Mouse (Mus musculus) bone marrow, adult 2 months (tissue): ENCODE measurements around the gene Lrrc8b. TPM values are rescaled to one million over a fixed set of nuclear protein-coding genes. Genes with fewer than 3 reads are reported as not detected.

Experiments
- H3K27ac ChIP-seq: fragments of 200-500 bp; 2 replicates; pipeline ENCODE4 v1.5.1; 2012; ENCODE audit warnings: low read depth, mild to moderate bottlenecking, control low read depth, inconsistent platforms, low read length; ENCODE audit not compliant: control insufficient read depth, poor library complexity, insufficient read depth
- H3K4me1 ChIP-seq: fragments of 200-500 bp; 2 replicates; pipeline ENCODE4 v1.6.1; 2011; ENCODE audit warnings: low read length; ENCODE audit not compliant: control insufficient read depth, insufficient read depth
- H3K4me3 ChIP-seq: fragments of 200-500 bp; replicated peaks from 2 replicates; pipeline ENCODE3; 2011; ENCODE audit warnings: mild to moderate bottlenecking, low read depth, low read length, control low read depth; ENCODE audit not compliant: control insufficient read depth
- CTCF ChIP-seq: fragments of 200-500 bp; IDR thresholded peaks from 2 replicates; pipeline ENCODE4 v1.5.1; 2011; ENCODE audit warnings: low read length, control low read depth; ENCODE audit not compliant: control insufficient read depth, insufficient read depth
- POLR2A ChIP-seq: fragments of 200-500 bp; IDR thresholded peaks from 2 replicates; pipeline ENCODE4 v1.6.1; 2011; ENCODE audit warnings: low read depth, mild to moderate bottlenecking, control low read depth, low read length, borderline replicate concordance; ENCODE audit not compliant: control insufficient read depth
- WGBS: fragments of 180-500 bp; shearing (Covaris S2); methylation state at CpG from one replicate; pipeline ENCODE4 v1.1.7; 2018; 5-methylcytosine and 5-hydroxymethylcytosine counted together
- polyA plus RNA-seq: library from polyadenylated mRNA; stranded (reverse); fragments of >200 nt; gene quantifications from 2 replicates; pipeline ENCODE4 v1.2.4, GENCODE M21; 2011; ENCODE audit warnings: low replicate concordance; ENCODE audit not compliant: missing spikeins, insufficient read depth, insufficient read length

Lrrc8b gene
- polyA plus RNA-seq, 1 experiment: 2.4 TPM

- Histone ChIP-seq H3K27ac (no peak overlapping the region), H3K4me1 (no peaks in the 10 kb centered on the region), H3K4me3 (no peak overlapping the region)
- WGBS: 84% methylated on average over 6 of the region's 6 CpGs
- no peak for TF ChIP-seq POLR2A
- TF ChIP-seq CTCF: no peak
Measured at GRCm38 (mm10) chr5:105508813-105509212, 93.2 kb downstream of the Lrrc8b start.

- TF ChIP-seq POLR2A (no peak), CTCF (no peak)
- no peak overlapping the region for H3K27ac ChIP-seq
- no peak overlapping the region for H3K4me3 ChIP-seq
- H3K4me1 ChIP-seq: peaks cover 4% of the 10 kb centered on the region
- WGBS: 68% methylated on average over 4 of the region's 4 CpGs
Measured at GRCm38 (mm10) chr5:105512297-105512696, 96.7 kb downstream of the Lrrc8b start.

GRCm38 (mm10) chr5:105515532-105515931 lies 100.0 kb downstream of the Lrrc8b start:
- 11% methylated on average over 6 of the region's 6 CpGs for WGBS
- Histone ChIP-seq H3K27ac (no peak overlapping the region), H3K4me3 (no peak overlapping the region), H3K4me1 (peaks cover 4% of the 10 kb centered on the region)
- TF ChIP-seq CTCF (no peak), POLR2A (no peak)

- 79% methylated on average over 3 of the region's 3 CpGs for WGBS
Measured at GRCm38 (mm10) chr5:105516290-105516689, 100.7 kb downstream of the Lrrc8b start.

GRCm38 (mm10) chr5:105517992-105518625 lies 102.5 kb downstream of the Lrrc8b start:
- H3K4me1 ChIP-seq: peaks cover 4% of the 10 kb centered on the region

More at GRCm38 (mm10) chr5:105516290-105516689, 100.7 kb downstream of the Lrrc8b start:
- no peak overlapping the region for H3K4me3 ChIP-seq
- H3K27ac ChIP-seq: no peak overlapping the region
- H3K4me1 ChIP-seq: peaks cover 4% of the 10 kb centered on the region
- TF ChIP-seq CTCF: no peak
- TF ChIP-seq POLR2A: no peak

GRCm38 (mm10) chr5:105518626-105519095 lies 103.1 kb downstream of the Lrrc8b start:
- peak overlapping the region; percentile 77 for H3K27ac ChIP-seq

More at GRCm38 (mm10) chr5:105517992-105518625, 102.5 kb downstream of the Lrrc8b start:
- TF ChIP-seq CTCF (no peak), POLR2A (no peak)
- peak overlapping the region; percentile 52 for H3K4me3 ChIP-seq
- WGBS: 10% methylated on average over 7 of the region's 7 CpGs
- peak overlapping the region; percentile 77 for H3K27ac ChIP-seq

GRCm38 (mm10) chr5:105519096-105519975 lies 103.8 kb downstream of the Lrrc8b start, which contains the start of gene Lrrc8c:
Lrrc8c (plus strand) TSS chr5:105519388.
- Histone ChIP-seq H3K4me3 (peak within 1 kb of the TSS; percentile 94), H3K27ac (peak within 1 kb of the TSS; percentile 77), H3K4me1 (peaks cover 4% of the 10 kb centered on the region)
- TF ChIP-seq CTCF (peak; percentile 37; the same call in 1 of the 2 replicates), POLR2A (peak; percentile 89)
- WGBS: under 1% methylated on average over 90 of the region's 93 CpGs

More at GRCm38 (mm10) chr5:105518626-105519095, 103.1 kb downstream of the Lrrc8b start:
- Histone ChIP-seq H3K4me1 (peaks cover 4% of the 10 kb centered on the region), H3K4me3 (peak overlapping the region; percentile 52)
- WGBS: under 1% methylated on average over 16 of the region's 16 CpGs
- TF ChIP-seq POLR2A: no peak
- TF ChIP-seq CTCF: no peak

- TF ChIP-seq POLR2A: no peak
- no peak for TF ChIP-seq CTCF
- peaks cover 3% of the 10 kb centered on the region for H3K4me1 ChIP-seq
- peak overlapping the region; percentile 77 for H3K27ac ChIP-seq
- H3K4me3 ChIP-seq: peak overlapping the region; percentile 94
- WGBS: 3% methylated on average over 5 of the region's 5 CpGs
Measured at GRCm38 (mm10) chr5:105519976-105520300, 104.4 kb downstream of the Lrrc8b start.
